In the genomic region with DNA sequence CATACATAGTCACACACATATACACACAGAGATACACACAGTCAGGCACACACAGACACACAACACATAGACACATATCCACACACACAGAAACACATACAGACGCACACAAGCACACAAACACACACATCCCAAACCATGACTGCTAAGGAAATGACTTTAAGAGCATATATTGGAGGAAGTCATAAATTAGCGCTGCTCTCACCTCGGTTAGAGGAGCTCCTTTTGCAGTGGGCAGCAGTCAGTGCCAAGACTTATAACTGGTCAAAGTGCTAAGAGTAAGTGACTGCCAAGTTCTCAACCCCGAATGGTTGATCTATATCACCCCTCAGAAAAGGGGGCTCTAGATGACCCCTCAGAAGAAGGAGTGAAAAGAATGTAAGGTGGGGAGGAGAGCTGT, we compare ENCODE assay signal across 18 mouse cellular contexts. TPM values are rescaled to one million over a fixed set of nuclear protein-coding genes. Genes with fewer than 3 reads are reported as not detected.
"Had no signal": no experiment of that assay in that cellular context is flagged by ENCODE, and none has a peak within 500 bp of the region (broad histone marks: within the 10 kb centered on the region; RNA-seq: fewer than 3 reads in every experiment).

No protein-coding gene starts in this region.

- H3K4me1 ChIP-seq: neural tube, embryonic 12.5 days; stomach, embryonic 15.5 days had no signal

- H3K9me3 ChIP-seq: neural tube, embryonic 12.5 days; neural tube, embryonic 13.5 days; neural tube, embryonic 15.5 days; stomach, embryonic 15.5 days had no signal

- H3K36me3 ChIP-seq: neural tube, embryonic 12.5 days; neural tube, embryonic 13.5 days; neural tube, embryonic 15.5 days; stomach, embryonic 15.5 days had no signal

- H3K4me3 ChIP-seq: neural tube, embryonic 12.5 days; neural tube, embryonic 13.5 days; neural tube, embryonic 15.5 days; stomach, embryonic 15.5 days had no signal

- H3K4me2 ChIP-seq: neural tube, embryonic 12.5 days; neural tube, embryonic 13.5 days; neural tube, embryonic 15.5 days; stomach, embryonic 15.5 days had no signal

- H3K9ac ChIP-seq: neural tube, embryonic 12.5 days; neural tube, embryonic 13.5 days; neural tube, embryonic 15.5 days; stomach, embryonic 15.5 days had no signal

- H3K27me3 ChIP-seq: neural tube, embryonic 12.5 days; stomach, embryonic 15.5 days had no signal

- H3K27ac ChIP-seq: neural tube, embryonic 12.5 days; neural tube, embryonic 13.5 days; neural tube, embryonic 15.5 days; stomach, embryonic 15.5 days; stomach, postnatal 0 days had no signal

- DNase-seq: retina, postnatal 1 day; right cerebral cortex, adult 18-20 months; right cerebral cortex, postnatal 14 days; right cerebral cortex, postnatal 25 days; right cerebral cortex, postnatal 4 days; spleen, adult 18-20 months; thymus, adult 18-20 months; thymus, adult 2 months; thymus, postnatal 14 days; thymus, postnatal 25 days; thymus, postnatal 36 days; thymus, postnatal 4 days had no signal

RNA-seq across cellular contexts. Expression of a gene that starts 42.4 kb away (rescaled TPM):
- total RNA-seq: neutrophil, adult 5-6 weeks had no signal
